Mouse (Mus musculus) neural tube, embryonic 12.5 days (tissue): ENCODE data around the gene Plcd3. TPM values are rescaled to one million over a fixed set of nuclear protein-coding genes. Genes with fewer than 3 reads are reported as not detected.

Source experiments
- ATAC-seq: fragments of 200-750 bp; cut with Nextera tagmentation; 2 replicates; pipeline ENCODE4 v1.8.0; 2017; ENCODE audit warnings: low read depth, mild to moderate bottlenecking, moderate TSS enrichment, moderate library complexity; ENCODE audit not compliant: low FRiP score
- H3K27ac ChIP-seq: fragments of 300-500 bp; sonication (generic); 2 replicates; pipeline ENCODE4 v1.5.1; 2016
- H3K27me3 ChIP-seq: fragments of 300-500 bp; sonication (generic); replicated peaks from 2 replicates; pipeline ENCODE4 v1.6.1; 2016; ENCODE audit warnings: mild to moderate bottlenecking
- H3K36me3 ChIP-seq: fragments of 300-500 bp; sonication (generic); 2 replicates; pipeline ENCODE4 v1.6.1; 2016; ENCODE audit warnings: mild to moderate bottlenecking
- H3K4me1 ChIP-seq: fragments of 300-500 bp; sonication (generic); 2 replicates; pipeline ENCODE4 v1.6.1; 2016
- H3K4me2 ChIP-seq: fragments of 300-500 bp; sonication (generic); replicated peaks from 2 replicates; pipeline ENCODE4 v1.6.1; 2016; ENCODE audit warnings: mild to moderate bottlenecking
- H3K4me3 ChIP-seq: fragments of 300-500 bp; sonication (generic); 2 replicates; pipeline ENCODE4 v1.5.1; 2016
- H3K9ac ChIP-seq: fragments of 300-500 bp; sonication (generic); 2 replicates; pipeline ENCODE4 v1.6.1; 2016; ENCODE audit warnings: mild to moderate bottlenecking
- H3K9me3 ChIP-seq: fragments of 300-500 bp; sonication (generic); 2 replicates; pipeline ENCODE4 v1.6.1; 2016; ENCODE audit warnings: mild to moderate bottlenecking
- WGBS: fragments of 180-500 bp; shearing (Covaris S2); methylation state at CpG from one replicate; pipeline ENCODE4 v1.1.7; 2016; 5-methylcytosine and 5-hydroxymethylcytosine counted together
- polyA plus RNA-seq: library from polyadenylated mRNA; unstranded; fragments of >200 nt; fragmentation: Nextera tagmentation; extraction: Ambion mirVana; gene quantifications from 2 replicates; pipeline ENCODE4 v1.2.1, GENCODE M21; 2016

Plcd3 gene
- polyA plus RNA-seq, 1 experiment from 2014 or later: 1.1 TPM

DNA sequence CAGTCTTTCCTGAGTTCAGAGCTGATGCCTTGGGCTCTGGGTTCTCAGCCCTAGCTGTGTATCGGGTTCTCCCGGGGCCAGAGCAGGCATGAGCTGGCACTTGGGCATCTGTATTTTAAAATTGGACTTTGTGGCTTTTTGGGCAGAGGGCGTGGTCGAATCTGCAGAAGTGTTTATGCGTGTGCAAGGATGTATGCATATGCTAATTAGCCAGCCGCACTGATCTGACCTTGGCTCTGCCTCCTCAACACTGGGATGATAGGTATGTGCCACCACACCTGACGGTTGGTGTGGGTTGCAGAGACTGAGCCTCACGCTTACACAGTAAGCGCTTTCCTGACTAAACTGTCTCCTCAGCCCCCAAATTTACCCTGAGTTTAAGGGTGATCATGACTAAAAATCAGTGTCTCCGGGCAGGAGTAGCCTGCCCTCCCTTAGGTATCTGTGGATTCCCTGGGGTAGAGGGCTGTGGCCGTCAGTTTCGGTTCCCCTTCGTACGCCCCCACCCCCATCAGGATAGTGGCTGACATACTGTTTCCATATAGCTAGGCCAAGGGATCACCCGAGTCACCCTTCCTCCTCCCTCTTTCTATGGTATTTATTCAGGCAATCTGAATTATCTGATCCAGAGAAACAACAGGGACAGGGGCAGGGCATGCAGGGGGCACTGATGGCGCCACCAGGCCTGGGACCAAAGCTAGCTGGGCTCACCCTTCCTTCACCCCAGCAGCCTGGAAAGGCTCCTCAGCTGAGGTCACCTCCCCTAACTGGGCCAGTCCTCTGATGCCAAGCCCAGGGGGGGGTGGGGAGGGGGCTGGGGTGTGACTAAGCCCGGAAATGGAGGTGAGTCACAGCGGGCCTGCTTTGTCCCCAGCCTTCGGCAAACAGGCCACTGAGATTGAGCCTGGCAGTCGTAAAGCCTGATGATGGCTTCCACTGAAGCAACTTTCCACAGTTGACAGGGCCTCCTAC is 7.3 kb downstream of the Plcd3 start:
- ATAC-seq: no peak
- no peak overlapping the region for H3K9ac ChIP-seq
- H3K27ac ChIP-seq: no peak overlapping the region
- H3K4me1 ChIP-seq: 0 out of 2 replicates have a peak, but pooled peaks cover 7% of the 10 kb centered on the region
- H3K4me3 ChIP-seq: no peak overlapping the region
- no peaks in the 10 kb centered on the region for H3K9me3 ChIP-seq
- no peaks in the 10 kb centered on the region for H3K36me3 ChIP-seq
- H3K4me2 ChIP-seq: no peak overlapping the region
- peaks cover 35% of the 10 kb centered on the region for H3K27me3 ChIP-seq
- WGBS: 63% methylated on average over 20 of the region's 20 CpGs

GRCm38 (mm10) chr11:103093306-103093705 is 8.2 kb downstream of the Plcd3 start:
- Histone ChIP-seq H3K27me3 (peaks cover 28% of the 10 kb centered on the region), H3K9me3 (no peaks in the 10 kb centered on the region), H3K27ac (no peak overlapping the region), H3K4me1 (0 out of 2 replicates have a peak, but pooled peaks cover 4% of the 10 kb centered on the region), H3K4me3 (no peak overlapping the region), H3K9ac (no peak overlapping the region), H3K36me3 (no peaks in the 10 kb centered on the region), H3K4me2 (no peak overlapping the region)
- ATAC-seq: no peak
- WGBS: 95% methylated on average over 7 of the region's 7 CpGs

GRCm38 (mm10) chr11:103081631-103082030 is 19.8 kb downstream of the Plcd3 start:
- 48% methylated on average over 6 of the region's 6 CpGs for WGBS
- ATAC-seq: no peak
- Histone ChIP-seq H3K27me3 (peaks cover 34% of the 10 kb centered on the region), H3K27ac (no peak overlapping the region), H3K4me3 (no peak overlapping the region; the same call in 1 of the 2 replicates), H3K4me1 (peaks cover 10% of the 10 kb centered on the region), H3K36me3 (no peaks in the 10 kb centered on the region), H3K4me2 (no peak overlapping the region), H3K9ac (no peak overlapping the region), H3K9me3 (no peaks in the 10 kb centered on the region)

DNA sequence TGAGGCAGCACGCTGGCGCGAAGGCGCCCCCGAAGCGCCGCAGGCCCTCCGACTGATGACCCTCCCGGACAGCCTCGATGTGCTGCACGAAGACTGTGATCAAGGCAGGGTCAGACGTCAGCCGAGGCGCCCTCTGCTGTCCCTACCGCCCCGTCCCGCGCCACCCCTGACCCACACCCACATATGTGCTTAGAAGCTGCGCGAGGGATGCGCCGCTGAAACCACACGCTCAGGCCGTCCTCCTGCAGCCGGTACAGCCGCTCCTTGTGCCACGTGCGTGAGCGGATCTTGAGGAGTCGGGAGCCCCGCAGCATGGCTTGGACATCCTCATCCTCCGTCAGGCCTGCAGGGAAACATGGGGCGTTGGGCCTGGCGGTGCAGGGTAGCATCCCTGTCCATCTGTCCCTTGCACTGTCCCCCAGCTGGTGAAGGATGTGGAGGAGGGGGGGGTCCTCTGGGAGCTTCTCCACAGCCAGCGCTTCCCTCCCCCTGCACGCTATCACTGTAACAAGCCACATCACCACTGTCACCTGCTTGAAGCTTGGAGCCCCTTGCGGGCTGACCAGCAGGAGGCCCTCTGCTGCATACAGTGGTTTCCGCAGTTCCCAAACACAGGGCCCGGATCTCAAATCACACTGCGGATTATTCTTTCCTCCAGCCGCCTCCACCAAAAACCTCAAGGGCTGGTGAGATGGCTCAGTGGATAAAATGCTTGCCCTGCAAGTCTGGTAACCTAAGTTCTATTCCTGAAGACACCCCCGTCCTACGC is 21.0 kb downstream of the Plcd3 start:
- H3K4me2 ChIP-seq: peak overlapping the region; percentile 61
- peaks cover 34% of the 10 kb centered on the region for H3K27me3 ChIP-seq
- 1% methylated on average over 43 of the region's 43 CpGs for WGBS
- H3K27ac ChIP-seq: no peak overlapping the region
- no peak for ATAC-seq
- H3K9ac ChIP-seq: peak overlapping the region; percentile 40
- no peaks in the 10 kb centered on the region for H3K36me3 ChIP-seq
- H3K4me3 ChIP-seq: peak overlapping the region; percentile 24
- peaks cover 10% of the 10 kb centered on the region for H3K4me1 ChIP-seq
- no peaks in the 10 kb centered on the region for H3K9me3 ChIP-seq

- no peaks in the 10 kb centered on the region for H3K36me3 ChIP-seq
- no peak overlapping the region for H3K4me3 ChIP-seq
- no peak for ATAC-seq
- no peak overlapping the region for H3K9ac ChIP-seq
- 84% methylated on average over 11 of the region's 11 CpGs for WGBS
- peaks cover 34% of the 10 kb centered on the region for H3K27me3 ChIP-seq
- H3K27ac ChIP-seq: no peak overlapping the region
- no peaks in the 10 kb centered on the region for H3K9me3 ChIP-seq
- H3K4me1 ChIP-seq: peaks cover 10% of the 10 kb centered on the region
- no peak overlapping the region for H3K4me2 ChIP-seq
Measured at GRCm38 (mm10) chr11:103078131-103078530, 23.3 kb downstream of the Plcd3 start.

DNA sequence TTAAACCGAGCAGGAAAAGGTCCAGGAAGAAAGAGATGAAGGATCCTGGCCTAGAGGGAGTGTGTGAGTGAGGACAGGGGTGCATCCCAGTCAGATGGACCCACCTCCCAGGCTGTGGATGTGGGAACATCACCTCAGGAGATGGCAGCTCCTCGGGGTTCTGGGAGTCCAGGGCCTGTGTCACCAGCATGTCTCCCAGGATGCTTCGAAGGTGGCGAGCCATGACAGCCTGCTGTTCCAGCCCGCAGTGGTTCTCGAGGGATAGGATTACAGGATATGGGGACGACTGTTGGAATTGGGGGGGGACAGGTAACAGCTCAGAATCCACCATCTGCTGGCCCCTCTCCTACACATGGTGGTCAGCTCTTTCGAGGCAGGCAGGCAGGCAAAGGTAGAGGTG is 24.9 kb downstream of the Plcd3 start:
- 87% methylated on average over 8 of the region's 8 CpGs for WGBS
- Histone ChIP-seq H3K27me3 (peaks cover 31% of the 10 kb centered on the region), H3K9me3 (no peaks in the 10 kb centered on the region), H3K27ac (no peak overlapping the region), H3K4me1 (peaks cover 10% of the 10 kb centered on the region), H3K36me3 (no peaks in the 10 kb centered on the region), H3K9ac (no peak overlapping the region), H3K4me2 (no peak overlapping the region), H3K4me3 (no peak overlapping the region)
- no peak for ATAC-seq

DNA sequence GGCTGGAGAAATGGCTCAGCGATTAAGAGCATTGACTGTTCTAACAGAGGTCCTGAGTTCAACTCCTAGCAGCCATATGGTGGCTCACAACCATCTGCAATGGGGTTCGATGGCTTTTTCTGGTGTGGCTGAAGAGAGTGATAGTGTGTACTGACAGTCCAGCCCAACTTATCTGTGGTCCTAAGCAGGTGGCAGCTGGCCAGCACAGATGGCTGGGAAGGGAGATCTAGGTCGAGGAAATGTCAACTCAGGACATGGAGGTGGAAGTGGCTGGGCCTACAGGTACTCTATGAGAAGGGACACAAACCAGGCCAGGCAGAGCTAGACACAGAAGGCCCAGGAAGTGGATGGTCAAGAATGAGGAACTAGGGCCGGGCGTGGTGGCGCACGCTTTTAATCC is 25.4 kb downstream of the Plcd3 start:
- no peak overlapping the region for H3K4me3 ChIP-seq
- H3K9me3 ChIP-seq: no peaks in the 10 kb centered on the region
- H3K27me3 ChIP-seq: peaks cover 26% of the 10 kb centered on the region
- no peak overlapping the region for H3K9ac ChIP-seq
- peaks cover 3% of the 10 kb centered on the region; the same call in 1 of the 2 replicates for H3K36me3 ChIP-seq
- 95% methylated on average over 7 of the region's 7 CpGs for WGBS
- peaks cover 10% of the 10 kb centered on the region for H3K4me1 ChIP-seq
- no peak overlapping the region for H3K4me2 ChIP-seq
- no peak overlapping the region for H3K27ac ChIP-seq
- no peak for ATAC-seq

GRCm38 (mm10) chr11:103074796-103075323 is 26.6 kb downstream of the Plcd3 start:
- Histone ChIP-seq H3K4me1 (peaks cover under 1% of the 10 kb centered on the region; the same call in 1 of the 2 replicates), H3K9ac (no peak overlapping the region), H3K27ac (no peak overlapping the region), H3K27me3 (peaks cover 14% of the 10 kb centered on the region), H3K4me2 (no peak overlapping the region), H3K4me3 (no peak overlapping the region), H3K9me3 (no peaks in the 10 kb centered on the region), H3K36me3 (peaks cover 13% of the 10 kb centered on the region; the same call in 1 of the 2 replicates)
- WGBS: 35% methylated on average over 10 of the region's 10 CpGs
- ATAC-seq: no peak

- Histone ChIP-seq H3K9me3 (no peaks in the 10 kb centered on the region), H3K27ac (no peak overlapping the region), H3K9ac (no peak overlapping the region), H3K27me3 (peaks cover 8% of the 10 kb centered on the region; the same call in 1 of the 2 replicates), H3K4me2 (no peak overlapping the region), H3K4me1 (no peaks in the 10 kb centered on the region; the same call in 1 of the 2 replicates), H3K36me3 (peaks cover 20% of the 10 kb centered on the region), H3K4me3 (no peak overlapping the region)
- ATAC-seq: no peak
- WGBS: 66% methylated on average over 10 of the region's 10 CpGs
Measured at GRCm38 (mm10) chr11:103074121-103074650, 27.3 kb downstream of the Plcd3 start.

- no peak for ATAC-seq
- peaks cover 4% of the 10 kb centered on the region; the same call in 1 of the 2 replicates for H3K27me3 ChIP-seq
- H3K4me1 ChIP-seq: no peaks in the 10 kb centered on the region; the same call in 1 of the 2 replicates
- no peak overlapping the region for H3K27ac ChIP-seq
- no peak overlapping the region for H3K4me3 ChIP-seq
- no peaks in the 10 kb centered on the region for H3K9me3 ChIP-seq
- 85% methylated on average over 7 of the region's 7 CpGs for WGBS
- H3K36me3 ChIP-seq: peaks cover 25% of the 10 kb centered on the region
- H3K9ac ChIP-seq: no peak overlapping the region
- no peak overlapping the region for H3K4me2 ChIP-seq
Measured at GRCm38 (mm10) chr11:103073671-103074070, 27.8 kb downstream of the Plcd3 start.

- no peak for ATAC-seq
- H3K27ac ChIP-seq: no peak overlapping the region
- H3K27me3 ChIP-seq: no peaks in the 10 kb centered on the region
- H3K4me2 ChIP-seq: no peak overlapping the region
- H3K4me3 ChIP-seq: no peak overlapping the region
- H3K9ac ChIP-seq: no peak overlapping the region
- H3K4me1 ChIP-seq: no peaks in the 10 kb centered on the region; the same call in 1 of the 2 replicates
- peaks cover 57% of the 10 kb centered on the region for H3K36me3 ChIP-seq
- H3K9me3 ChIP-seq: no peaks in the 10 kb centered on the region
- WGBS: 93% methylated on average over 10 of the region's 10 CpGs
Measured at GRCm38 (mm10) chr11:103070322-103070880, 31.1 kb downstream of the Plcd3 start.
